Mouse (Mus musculus) frontal cortex, postnatal 14 days (tissue): ENCODE results near the gene Fgf5.

Experiments
- DNase-seq, 2 experiments: peaks; one replicate each; pipeline ENCODE4 v3.0.0; 2022; ENCODE audit warnings: low spot score in 2 of 2

Gene Fgf5

GRCm38 (mm10) chr5:98305673-98306072 is 51.7 kb downstream of the Fgf5 start:
- DNase-seq = no peak

- DNase-seq = no peak
Observed at GRCm38 (mm10) chr5:98306528-98306927, 52.5 kb downstream of the Fgf5 start.

DNA sequence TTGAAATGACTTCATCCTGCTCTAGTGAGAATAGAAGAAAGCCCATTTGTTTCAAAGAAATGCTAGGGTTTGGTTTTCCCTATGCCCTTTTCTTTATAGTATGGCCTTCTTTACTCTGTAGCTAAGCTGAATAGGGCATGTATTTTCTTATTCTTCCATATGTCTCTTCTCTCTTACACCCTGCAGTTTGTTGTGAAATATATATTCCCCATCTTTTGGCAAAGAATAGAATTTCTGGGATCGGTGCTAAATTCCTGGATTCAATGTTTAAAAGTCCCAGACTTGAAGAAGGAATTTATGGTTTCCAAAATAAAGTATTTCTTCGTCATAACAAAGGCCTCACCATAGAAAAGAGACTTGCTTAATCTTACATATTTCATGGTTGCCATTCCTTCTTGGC is 72.6 kb downstream of the Fgf5 start:
- DNase-seq = no peak
